Mouse (Mus musculus) heart, embryonic 13.5 days (tissue): Measurements from ENCODE around the gene Hdc. TPM values are rescaled to one million over a fixed set of nuclear protein-coding genes. Genes with fewer than 3 reads are reported as not detected.

ENCODE experiments used
- ATAC-seq: fragments of 200-750 bp; cut with Nextera tagmentation; 2 replicates; pipeline ENCODE4 v1.8.0; 2017; ENCODE audit warnings: moderate TSS enrichment; ENCODE audit not compliant: insufficient number of reproducible peaks, low FRiP score, low TSS enrichment; ENCODE audit errors: extremely low read depth
- H3K27ac ChIP-seq: fragments of 300-500 bp; sonication (generic); replicated peaks from 2 replicates; pipeline ENCODE4 v1.5.1; 2015; ENCODE audit warnings: moderate library complexity, mild to moderate bottlenecking, inconsistent platforms
- H3K27me3 ChIP-seq: fragments of 300-500 bp; sonication (generic); replicated peaks from 2 replicates; pipeline ENCODE4 v1.6.1; 2015; ENCODE audit warnings: mild to moderate bottlenecking, inconsistent platforms
- H3K36me3 ChIP-seq: fragments of 300-500 bp; sonication (generic); 2 replicates; pipeline ENCODE4 v1.6.1; 2015; ENCODE audit warnings: mild to moderate bottlenecking, inconsistent platforms
- H3K4me1 ChIP-seq: fragments of 300-500 bp; sonication (generic); 2 replicates; pipeline ENCODE4 v1.6.1; 2015; ENCODE audit warnings: inconsistent platforms
- H3K4me2 ChIP-seq: fragments of 300-500 bp; sonication (generic); 2 replicates; pipeline ENCODE4 v1.6.1; 2015; ENCODE audit warnings: inconsistent platforms, mild to moderate bottlenecking, moderate library complexity
- H3K4me3 ChIP-seq: fragments of 300-500 bp; sonication (generic); 2 replicates; pipeline ENCODE4 v1.5.1; 2015; ENCODE audit warnings: moderate library complexity, mild to moderate bottlenecking, inconsistent platforms
- H3K9ac ChIP-seq: fragments of 300-500 bp; sonication (generic); 2 replicates; pipeline ENCODE4 v1.6.1; 2015; ENCODE audit warnings: inconsistent platforms, mild to moderate bottlenecking, moderate library complexity
- H3K9me3 ChIP-seq: fragments of 300-500 bp; sonication (generic); 2 replicates; pipeline ENCODE4 v1.6.1; 2016; ENCODE audit warnings: inconsistent platforms
- WGBS: fragments of 180-500 bp; shearing (Covaris S2); methylation state at CpG from one replicate; pipeline ENCODE4 v1.1.7; 2015; ENCODE audit warnings: mixed read lengths; 5-methylcytosine and 5-hydroxymethylcytosine counted together
- polyA plus RNA-seq: library from polyadenylated mRNA; unstranded; fragments of >200 nt; fragmentation: Nextera tagmentation; extraction: Ambion mirVana; gene quantifications from 2 replicates; pipeline ENCODE4 v1.2.1, GENCODE M21; 2015

The Hdc gene
- polyA plus RNA-seq, 1 experiment from 2014 or later, result 3.8 TPM

GRCm38 (mm10) chr2:126599005-126599404 lies 20.1 kb downstream of the Hdc start:
- 0 out of 2 replicates have a peak, but pooled peaks cover 8% of the 10 kb centered on the region for H3K4me1 ChIP-seq
- ATAC-seq, result no peak

GRCm38 (mm10) chr2:126598359-126598758 lies 20.7 kb downstream of the Hdc start:
- no peak for ATAC-seq
- H3K27ac ChIP-seq, result no peak overlapping the region
- peaks cover 11% of the 10 kb centered on the region for H3K27me3 ChIP-seq
- H3K9ac ChIP-seq, result no peak overlapping the region
- H3K4me2 ChIP-seq, result no peak overlapping the region
- H3K36me3 ChIP-seq, result no peaks in the 10 kb centered on the region
- WGBS, result 53% methylated on average over 2 of the region's 2 CpGs
- no peak overlapping the region for H3K4me3 ChIP-seq
- H3K4me1 ChIP-seq, result 0 out of 2 replicates have a peak, but pooled peaks cover 8% of the 10 kb centered on the region
- no peaks in the 10 kb centered on the region for H3K9me3 ChIP-seq

More at GRCm38 (mm10) chr2:126599005-126599404, 20.1 kb downstream of the Hdc start:
- H3K4me2 ChIP-seq, result peak overlapping the region; percentile 46
- no peaks in the 10 kb centered on the region for H3K9me3 ChIP-seq
- no peak overlapping the region for H3K27ac ChIP-seq
- H3K4me3 ChIP-seq, result no peak overlapping the region
- H3K27me3 ChIP-seq, result peaks cover 11% of the 10 kb centered on the region
- WGBS, result 7% methylated on average over 3 of the region's 3 CpGs
- H3K36me3 ChIP-seq, result no peaks in the 10 kb centered on the region
- 0 out of 2 replicates have a peak overlapping the region, but pooled peaks have one; percentile 37 for H3K9ac ChIP-seq

DNA sequence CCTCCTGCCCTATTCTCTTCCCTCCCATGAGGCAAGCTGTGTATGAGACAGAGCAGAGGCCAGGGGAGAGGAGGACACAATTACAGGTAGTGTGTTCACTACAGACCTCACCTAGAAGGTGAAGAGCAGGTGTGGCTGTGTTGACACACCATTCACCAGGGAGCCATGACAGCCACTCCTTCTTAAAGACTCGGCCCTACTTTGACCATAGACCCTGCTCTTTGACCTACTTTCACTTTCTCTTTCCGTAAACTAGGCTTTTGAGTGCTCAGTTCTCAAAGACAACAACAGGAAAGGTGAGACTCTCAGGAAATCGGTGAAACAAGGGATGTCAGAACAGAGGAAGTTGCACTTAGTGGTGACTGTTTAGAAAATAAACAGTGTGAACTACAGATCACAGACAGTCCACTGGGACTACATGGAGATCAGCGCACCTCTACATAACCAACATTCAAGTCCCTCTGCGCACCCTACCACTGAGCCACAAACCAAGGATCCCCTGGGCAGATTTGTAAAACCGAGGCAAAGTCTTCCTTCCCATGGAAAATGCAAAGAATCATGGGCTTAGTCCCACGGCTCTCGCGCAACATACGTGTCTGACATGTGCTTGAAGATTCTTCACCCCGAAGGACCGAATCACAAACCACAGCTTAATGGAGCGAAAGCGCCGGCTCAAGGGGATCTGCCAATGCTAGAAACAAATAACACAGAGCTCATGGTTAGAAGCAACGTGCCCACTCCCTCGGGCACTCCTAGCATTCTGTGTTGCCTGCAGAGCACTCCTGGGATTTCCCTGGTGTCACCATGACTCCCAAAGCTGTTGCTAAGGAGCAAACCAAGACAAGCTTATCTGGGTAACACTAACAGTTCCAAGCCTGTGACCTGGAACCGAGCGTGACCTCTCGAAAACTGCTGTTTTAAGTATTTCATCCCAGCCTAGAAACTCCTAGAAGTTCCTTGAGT lies 21.5 kb downstream of the Hdc start:
- no peak for ATAC-seq
- Histone ChIP-seq H3K27ac (no peak overlapping the region), H3K27me3 (peaks cover 11% of the 10 kb centered on the region), H3K4me1 (0 out of 2 replicates have a peak, but pooled peaks cover 8% of the 10 kb centered on the region), H3K9me3 (no peaks in the 10 kb centered on the region), H3K4me3 (no peak overlapping the region), H3K9ac (no peak overlapping the region), H3K4me2 (0 out of 2 replicates have a peak overlapping the region, but pooled peaks have one; percentile 16), H3K36me3 (no peaks in the 10 kb centered on the region)
- 71% methylated on average over 20 of the region's 20 CpGs for WGBS

- Histone ChIP-seq H3K36me3 (no peaks in the 10 kb centered on the region), H3K9ac (no peak overlapping the region), H3K9me3 (no peaks in the 10 kb centered on the region), H3K4me2 (no peak overlapping the region), H3K27ac (no peak overlapping the region), H3K4me3 (no peak overlapping the region), H3K4me1 (0 out of 2 replicates have a peak, but pooled peaks cover 8% of the 10 kb centered on the region), H3K27me3 (peaks cover 7% of the 10 kb centered on the region; the same call in 1 of the 2 replicates)
- WGBS, result 88% methylated on average over 7 of the region's 7 CpGs
- no peak for ATAC-seq
Observed at GRCm38 (mm10) chr2:126596347-126597072, 22.6 kb downstream of the Hdc start.

- Histone ChIP-seq H3K9ac (peak overlapping the region; percentile 73), H3K27ac (no peak overlapping the region), H3K4me3 (peak overlapping the region; percentile 47), H3K9me3 (no peaks in the 10 kb centered on the region), H3K4me2 (peak overlapping the region; percentile 73), H3K4me1 (0 out of 2 replicates have a peak, but pooled peaks cover 3% of the 10 kb centered on the region), H3K27me3 (0 out of 2 replicates have a peak, but pooled peaks cover 5% of the 10 kb centered on the region), H3K36me3 (no peaks in the 10 kb centered on the region)
- no peak for ATAC-seq
- WGBS, result 20% methylated on average over 26 of the region's 26 CpGs
Observed at GRCm38 (mm10) chr2:126593831-126594610, 25.1 kb downstream of the Hdc start.

- 91% methylated on average over 4 of the region's 4 CpGs for WGBS
- Histone ChIP-seq H3K4me1 (0 out of 2 replicates have a peak, but pooled peaks cover 3% of the 10 kb centered on the region), H3K36me3 (no peaks in the 10 kb centered on the region), H3K27ac (no peak overlapping the region), H3K27me3 (0 out of 2 replicates have a peak, but pooled peaks cover 5% of the 10 kb centered on the region), H3K9me3 (no peaks in the 10 kb centered on the region), H3K9ac (no peak overlapping the region), H3K4me3 (no peak overlapping the region), H3K4me2 (no peak overlapping the region)
- ATAC-seq, result no peak
Observed at GRCm38 (mm10) chr2:126591304-126591703, 27.8 kb downstream of the Hdc start.

GRCm38 (mm10) chr2:126587468-126587867 lies 31.6 kb downstream of the Hdc start:
- H3K4me3 ChIP-seq, result no peak overlapping the region
- no peak overlapping the region for H3K4me2 ChIP-seq
- 65% methylated on average over 3 of the region's 3 CpGs for whole genome bisulfite sequencing
- H3K27me3 ChIP-seq, result no peaks in the 10 kb centered on the region
- H3K9ac ChIP-seq, result no peak overlapping the region
- no peak overlapping the region for H3K27ac ChIP-seq
- no peaks in the 10 kb centered on the region for H3K36me3 ChIP-seq
- H3K4me1 ChIP-seq, result no peaks in the 10 kb centered on the region
- no peak for ATAC-seq
- H3K9me3 ChIP-seq, result no peaks in the 10 kb centered on the region

GRCm38 (mm10) chr2:126584621-126585369 lies 34.3 kb downstream of the Hdc start:
- Histone ChIP-seq H3K9me3 (no peaks in the 10 kb centered on the region), H3K9ac (no peak overlapping the region), H3K4me1 (no peaks in the 10 kb centered on the region), H3K36me3 (no peaks in the 10 kb centered on the region), H3K4me3 (no peak overlapping the region), H3K4me2 (no peak overlapping the region), H3K27ac (no peak overlapping the region), H3K27me3 (no peaks in the 10 kb centered on the region)
- WGBS, result 76% methylated on average over 8 of the region's 8 CpGs
- no peak for ATAC-seq

GRCm38 (mm10) chr2:126583960-126584359 lies 35.1 kb downstream of the Hdc start:
- Histone ChIP-seq H3K4me2 (no peak overlapping the region), H3K4me3 (no peak overlapping the region), H3K9me3 (no peaks in the 10 kb centered on the region), H3K9ac (no peak overlapping the region), H3K4me1 (no peaks in the 10 kb centered on the region), H3K27me3 (no peaks in the 10 kb centered on the region), H3K36me3 (no peaks in the 10 kb centered on the region), H3K27ac (no peak overlapping the region)
- 61% methylated on average over 6 of the region's 6 CpGs for WGBS
- no peak for ATAC-seq

DNA sequence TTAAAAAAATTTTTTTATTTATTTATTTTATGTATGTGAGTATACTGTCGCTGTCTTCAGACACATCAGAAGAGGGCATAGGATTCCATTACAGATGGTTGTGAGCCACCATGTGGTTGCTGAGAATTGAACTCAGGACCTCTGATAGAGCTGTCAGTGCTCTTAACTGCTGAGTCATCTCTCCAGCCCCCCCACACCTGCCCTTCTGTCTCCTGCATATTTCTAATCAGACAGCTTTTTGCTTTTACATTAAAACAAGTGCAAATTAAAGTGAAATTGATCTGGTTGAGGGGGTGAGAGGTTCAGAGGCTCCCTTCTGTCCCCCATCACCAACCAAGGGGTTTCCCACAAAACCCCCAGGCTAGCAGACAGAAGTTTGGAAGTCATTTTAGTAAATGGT lies 39.8 kb downstream of the Hdc start:
- 91% methylated on average over 1 of the region's 1 CpGs for WGBS
- Histone ChIP-seq H3K27me3 (0 out of 2 replicates have a peak, but pooled peaks cover under 1% of the 10 kb centered on the region), H3K36me3 (no peaks in the 10 kb centered on the region), H3K9me3 (no peaks in the 10 kb centered on the region), H3K27ac (no peak overlapping the region), H3K4me2 (no peak overlapping the region), H3K4me3 (no peak overlapping the region), H3K4me1 (no peaks in the 10 kb centered on the region), H3K9ac (no peak overlapping the region)
- ATAC-seq, result no peak
